Mouse (Mus musculus) heart, embryonic 14.5 days (tissue): ENCODE results near the gene Fgf12. TPM values are rescaled to one million over a fixed set of nuclear protein-coding genes. Genes with fewer than 3 reads are reported as not detected.

Source experiments
- ATAC-seq: fragments of 200-750 bp; cut with Nextera tagmentation; 2 replicates; pipeline ENCODE4 v1.8.0; 2017; ENCODE audit warnings: low read depth, moderate TSS enrichment; ENCODE audit not compliant: insufficient number of reproducible peaks, insufficient read depth, low FRiP score
- H3K27ac ChIP-seq, 2 experiments: fragments of 200-500 bp in 1 of 2; fragments of 300-500 bp in 1 of 2; sonication (generic) in 1 of 2; replicated peaks in 1 of 2; 2 replicates each; pipeline ENCODE4 v1.5.1; 2012 to 2014; ENCODE audit warnings: low read depth in 2 of 2, low read length in 2 of 2, control low read depth in 1 of 2, mild to moderate bottlenecking in 1 of 2, mixed read lengths in 1 of 2; ENCODE audit not compliant: control insufficient read depth in 1 of 2, insufficient read depth in 1 of 2
- H3K27me3 ChIP-seq: fragments of 300-500 bp; sonication (generic); 2 replicates; pipeline ENCODE4 v1.6.1; 2014; ENCODE audit warnings: mild to moderate bottlenecking, low read length, control low read depth; ENCODE audit not compliant: control insufficient read depth, insufficient read depth
- H3K36me3 ChIP-seq: fragments of 300-500 bp; sonication (generic); 2 replicates; pipeline ENCODE4 v1.6.1; 2014; ENCODE audit warnings: mild to moderate bottlenecking, control low read depth, low read length, mixed read lengths; ENCODE audit not compliant: control insufficient read depth, insufficient read depth
- H3K4me1 ChIP-seq, 2 experiments: fragments of 200-500 bp in 1 of 2; fragments of 300-500 bp in 1 of 2; sonication (generic) in 1 of 2; 2 replicates each; pipeline ENCODE4 v1.6.1; 2012 to 2014; ENCODE audit warnings: low read length in 2 of 2, control low read depth in 1 of 2, mixed read lengths in 1 of 2; ENCODE audit not compliant: control insufficient read depth in 2 of 2, insufficient read depth in 2 of 2
- H3K4me2 ChIP-seq: fragments of 300-500 bp; sonication (generic); 2 replicates; pipeline ENCODE4 v1.6.1; 2014; ENCODE audit warnings: mild to moderate bottlenecking, low read length
- H3K4me3 ChIP-seq, 2 experiments: fragments of 200-500 bp in 1 of 2; fragments of 300-500 bp in 1 of 2; sonication (generic) in 1 of 2; 2 replicates each; pipeline ENCODE4 v1.5.1; 2012 to 2014; ENCODE audit warnings: low read length in 2 of 2, mild to moderate bottlenecking in 2 of 2, control low read depth in 1 of 2, low read depth in 1 of 2, moderate library complexity in 1 of 2; ENCODE audit not compliant: control insufficient read depth in 1 of 2, insufficient read depth in 1 of 2
- H3K9ac ChIP-seq: fragments of 300-500 bp; sonication (generic); 2 replicates; pipeline ENCODE4 v1.6.1; 2014; ENCODE audit warnings: mild to moderate bottlenecking, low read length
- H3K9me3 ChIP-seq: fragments of 300-500 bp; sonication (generic); 2 replicates; pipeline ENCODE4 v1.6.1; 2016; ENCODE audit warnings: low read length, control low read depth; ENCODE audit not compliant: control insufficient read depth
- WGBS: fragments of 180-500 bp; shearing (Covaris S2); extraction: QIAGEN DNeasy Blood & Tissue Kit; methylation state at CpG from one replicate; pipeline ENCODE4 v1.1.7; 2014; 5-methylcytosine and 5-hydroxymethylcytosine counted together
- polyA plus RNA-seq: library from polyadenylated mRNA; unstranded; fragments of >200 nt; fragmentation: Nextera tagmentation; extraction: Ambion mirVana; gene quantifications from 2 replicates; pipeline ENCODE4 v1.2.1, GENCODE M21; 2014

Gene Fgf12
- polyA plus RNA-seq, 1 experiment from 2014 or later, result 35.0 TPM

GRCm38 (mm10) chr16:28652640-28653039 is 100.2 kb downstream of the Fgf12 start:
- no peak for ATAC-seq
- H3K9me3 ChIP-seq, result no peaks in the 10 kb centered on the region
- H3K9ac ChIP-seq, result no peak overlapping the region
- no peaks in the 10 kb centered on the region for H3K36me3 ChIP-seq
- no peak overlapping the region for H3K4me2 ChIP-seq
- no peak overlapping the region for H3K4me3 ChIP-seq
- H3K27ac ChIP-seq, result no peak overlapping the region
- H3K27me3 ChIP-seq, result no peaks in the 10 kb centered on the region
- H3K4me1 ChIP-seq, result no peaks in the 10 kb centered on the region
- 82% methylated on average over 10 of the region's 10 CpGs for WGBS

GRCm38 (mm10) chr16:28650589-28650988 is 102.3 kb downstream of the Fgf12 start:
- no peak overlapping the region for H3K4me2 ChIP-seq
- no peak overlapping the region for H3K27ac ChIP-seq
- no peaks in the 10 kb centered on the region for H3K36me3 ChIP-seq
- 43% methylated on average over 3 of the region's 3 CpGs for WGBS
- H3K9me3 ChIP-seq, result no peaks in the 10 kb centered on the region
- no peak overlapping the region for H3K9ac ChIP-seq
- ATAC-seq, result no peak
- no peaks in the 10 kb centered on the region for H3K27me3 ChIP-seq
- H3K4me3 ChIP-seq, result no peak overlapping the region
- no peaks in the 10 kb centered on the region for H3K4me1 ChIP-seq

- WGBS, result 79% methylated on average over 3 of the region's 3 CpGs
- no peaks in the 10 kb centered on the region for H3K27me3 ChIP-seq
These were observed 107.8 kb downstream of the Fgf12 start for GRCm38 (mm10) chr16:28645030-28645429.

GRCm38 (mm10) chr16:28631721-28632120 is 121.1 kb downstream of the Fgf12 start:
- 26% methylated on average over 5 of the region's 5 CpGs for WGBS
- H3K27me3 ChIP-seq, result no peaks in the 10 kb centered on the region
- peaks cover 2 to 13% of the 10 kb centered on the region in 2 experiments; a peak in 2 of 4 replicates for H3K4me1 ChIP-seq
- peak overlapping the region; percentile 35 for H3K4me2 ChIP-seq
- peak overlapping the region; percentile 16 to 62; a peak in 2 of 4 replicates for H3K27ac ChIP-seq
- H3K4me3 ChIP-seq, result no peak overlapping the region
- ATAC-seq, result no peak
- no peak overlapping the region for H3K9ac ChIP-seq
- H3K9me3 ChIP-seq, result no peaks in the 10 kb centered on the region
- no peaks in the 10 kb centered on the region for H3K36me3 ChIP-seq

More at GRCm38 (mm10) chr16:28645030-28645429, 107.8 kb downstream of the Fgf12 start:
- no peak overlapping the region for H3K9ac ChIP-seq
- no peaks in the 10 kb centered on the region for H3K36me3 ChIP-seq
- no peak for ATAC-seq
- no peak overlapping the region for H3K4me3 ChIP-seq
- no peaks in the 10 kb centered on the region for H3K9me3 ChIP-seq
- H3K4me2 ChIP-seq, result no peak overlapping the region
- no peaks in the 10 kb centered on the region for H3K4me1 ChIP-seq
- H3K27ac ChIP-seq, result no peak overlapping the region

- ATAC-seq, result no peak
- Histone ChIP-seq H3K27ac (peak overlapping the region in 1 of 2 experiments; percentile 62; a peak in 1 of 4 replicates), H3K36me3 (no peaks in the 10 kb centered on the region), H3K4me3 (no peak overlapping the region), H3K9ac (no peak overlapping the region), H3K4me1 (peaks cover 2 to 13% of the 10 kb centered on the region in 2 experiments; a peak in 2 of 4 replicates), H3K9me3 (no peaks in the 10 kb centered on the region), H3K4me2 (no peak overlapping the region), H3K27me3 (no peaks in the 10 kb centered on the region)
- 83% methylated on average over 11 of the region's 11 CpGs for WGBS
These were observed 121.9 kb downstream of the Fgf12 start for GRCm38 (mm10) chr16:28630771-28631484.

GRCm38 (mm10) chr16:28626259-28626658 is 126.6 kb downstream of the Fgf12 start:
- no peak overlapping the region for H3K4me2 ChIP-seq
- H3K4me3 ChIP-seq, result no peak overlapping the region
- WGBS, result 64% methylated on average over 6 of the region's 6 CpGs
- 0 out of 2 replicates have a peak, but pooled peaks cover 3% of the 10 kb centered on the region for H3K9me3 ChIP-seq
- H3K27ac ChIP-seq, result no peak overlapping the region
- H3K27me3 ChIP-seq, result no peaks in the 10 kb centered on the region
- H3K36me3 ChIP-seq, result no peaks in the 10 kb centered on the region
- H3K4me1 ChIP-seq, result peaks cover 0 to 1% of the 10 kb centered on the region in 2 experiments; a peak in 2 of 4 replicates
- no peak overlapping the region for H3K9ac ChIP-seq
- ATAC-seq, result no peak

GRCm38 (mm10) chr16:28625689-28626088 is 127.2 kb downstream of the Fgf12 start:
- Histone ChIP-seq H3K9me3 (0 out of 2 replicates have a peak, but pooled peaks cover 3% of the 10 kb centered on the region), H3K4me1 (no peaks in the 10 kb centered on the region), H3K27ac (no peak overlapping the region), H3K4me3 (no peak overlapping the region), H3K27me3 (no peaks in the 10 kb centered on the region), H3K36me3 (no peaks in the 10 kb centered on the region), H3K4me2 (no peak overlapping the region), H3K9ac (no peak overlapping the region)
- ATAC-seq, result no peak
- 68% methylated on average over 5 of the region's 5 CpGs for WGBS
